Mouse (Mus musculus) layer of hippocampus, adult 8-10 months (tissue): ENCODE measurements around the gene Fxyd3. TPM values are rescaled to one million over a fixed set of nuclear protein-coding genes. Genes with fewer than 3 reads are reported as not detected.

Source experiments
- DNase-seq, 2 experiments: peaks; one replicate each; pipeline ENCODE4 v3.0.0; 2022; ENCODE audit warnings: low spot score in 2 of 2
- total RNA-seq, 4 experiments: library from RNA; stranded (reverse); gene quantifications; 2 replicates each; pipeline ENCODE4 v1.2.4; 2022

Fxyd3 gene
- total RNA-seq, 4 experiments from 2014 or later, result 1.4 to 2.3 (median 1.6) TPM; not detected in 1

- no peak for DNase-seq
These were observed 4.2 kb downstream of the Fxyd3 start for GRCm38 (mm10) chr7:31072326-31072725.

DNA sequence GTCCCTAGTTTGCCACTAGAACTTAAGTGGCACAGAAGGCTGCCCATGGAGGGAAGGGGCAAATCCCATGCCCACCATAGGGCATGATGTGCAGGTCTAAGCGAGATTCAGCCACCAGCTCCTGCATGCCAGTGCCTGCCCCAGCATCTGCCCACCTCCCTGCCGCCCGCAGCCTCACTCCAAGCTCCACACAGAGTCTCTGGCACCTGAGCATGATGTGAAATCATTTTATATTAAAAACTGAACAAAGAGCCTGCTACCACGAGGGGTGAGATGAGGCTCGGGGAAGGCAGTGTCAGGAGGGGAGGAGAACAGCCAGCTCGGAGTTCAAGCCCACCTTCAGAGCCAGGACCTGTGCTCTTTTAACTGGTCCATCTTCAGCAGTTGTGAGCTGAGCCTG, 6.2 kb downstream of the Fxyd3 start:
- no peak for DNase-seq

DNA sequence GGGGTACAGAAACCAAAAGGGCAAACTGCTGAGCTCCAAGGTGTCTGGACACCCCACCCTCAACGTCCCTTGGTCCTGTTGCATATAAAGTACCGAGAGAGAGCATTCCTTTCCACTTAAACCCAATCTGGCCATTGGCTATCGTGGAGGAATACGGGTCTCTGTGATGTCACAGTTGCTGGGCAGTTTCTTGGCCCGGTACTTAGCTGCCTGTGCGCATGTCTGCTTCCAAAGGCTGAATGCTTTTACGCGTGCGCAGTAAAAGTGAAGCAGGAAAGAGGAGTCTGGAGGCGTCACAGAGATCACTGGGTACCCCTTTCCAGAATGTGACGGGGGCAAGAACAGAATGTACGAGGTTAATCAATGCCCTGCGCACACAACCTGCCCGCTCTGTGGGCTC, 7.0 kb downstream of the Fxyd3 start:
- no peak for DNase-seq

- DNase-seq, result peak; percentile 48 to 52
These were observed 8.7 kb downstream of the Fxyd3 start for GRCm38 (mm10) chr7:31067836-31068235.

DNA sequence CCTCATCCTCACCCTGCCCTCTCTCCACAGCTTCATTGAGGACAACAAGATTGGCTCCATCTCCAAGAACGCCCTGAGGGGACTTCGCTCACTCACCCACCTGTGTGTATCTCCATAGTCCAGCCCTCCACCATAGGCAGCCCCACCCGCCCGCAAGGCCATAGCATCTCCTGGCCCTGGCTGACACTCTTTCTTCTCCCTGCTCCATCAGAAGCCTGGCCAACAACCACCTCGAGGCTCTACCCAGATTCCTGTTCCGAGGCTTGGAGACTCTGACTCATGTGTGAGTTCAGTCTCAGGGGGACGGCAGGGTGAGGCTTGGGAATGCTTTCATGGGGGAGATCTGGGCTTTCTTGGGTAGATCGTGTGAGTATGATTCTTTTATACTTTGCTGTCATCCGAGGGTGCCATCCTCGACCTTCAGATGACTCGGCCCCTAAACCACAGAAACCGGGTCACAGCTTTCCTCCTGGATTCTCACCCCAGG, 13.4 kb downstream of the Fxyd3 start:
- DNase-seq, result no peak

GRCm38 (mm10) chr7:31060621-31061010, 15.9 kb downstream of the Fxyd3 start:
- DNase-seq, result no peak

GRCm38 (mm10) chr7:31059919-31060620, 16.4 kb downstream of the Fxyd3 start:
- DNase-seq, result no peak

DNA sequence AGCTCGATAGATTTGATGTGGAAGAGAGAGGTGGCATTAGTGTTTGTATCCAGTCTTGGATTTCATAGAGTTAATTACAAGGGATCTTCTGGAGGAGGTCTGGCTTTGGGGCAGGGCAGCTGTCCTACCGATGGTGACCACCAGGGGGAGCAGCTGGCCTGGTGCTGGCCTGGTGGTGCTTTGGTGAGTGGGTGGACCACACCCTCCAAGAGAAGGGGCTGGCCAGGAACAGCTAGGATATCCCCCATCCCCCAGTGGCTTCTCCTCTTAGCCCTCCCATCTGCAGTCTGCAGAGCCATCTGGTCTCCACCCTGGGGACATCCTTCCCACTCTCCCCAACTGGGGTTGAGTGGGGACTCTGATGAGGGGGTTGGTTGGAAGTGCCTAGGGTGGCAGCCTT, 17.4 kb downstream of the Fxyd3 start, which contains the start of gene Lgi4:
Lgi4 (plus strand) TSS at position 235 of the 400 bp plus-strand sequence.
- peak; percentile 83 to 87 for DNase-seq

DNA sequence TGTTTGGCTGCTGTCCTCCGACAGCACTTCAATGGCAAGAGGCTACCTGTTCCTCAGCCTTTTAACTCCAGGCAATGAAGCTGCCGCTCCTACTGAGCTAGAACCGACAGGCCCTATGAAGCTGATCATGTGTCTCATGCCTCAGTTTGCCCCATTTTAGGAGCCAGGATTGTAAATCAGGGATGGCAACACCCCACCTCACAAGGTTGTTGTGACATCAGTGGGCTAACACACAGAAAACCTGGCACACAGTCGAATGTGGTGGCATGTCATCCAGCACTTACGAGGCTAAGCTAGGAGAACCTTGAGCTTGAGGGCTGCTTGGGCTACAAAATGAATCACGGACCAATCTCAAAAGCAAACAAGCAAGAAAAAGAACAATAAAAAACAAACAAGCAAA, 18.3 kb downstream of the Fxyd3 start:
- no peak for DNase-seq

- DNase-seq, result no peak
These were observed 18.8 kb downstream of the Fxyd3 start for GRCm38 (mm10) chr7:31057730-31058129.

DNA sequence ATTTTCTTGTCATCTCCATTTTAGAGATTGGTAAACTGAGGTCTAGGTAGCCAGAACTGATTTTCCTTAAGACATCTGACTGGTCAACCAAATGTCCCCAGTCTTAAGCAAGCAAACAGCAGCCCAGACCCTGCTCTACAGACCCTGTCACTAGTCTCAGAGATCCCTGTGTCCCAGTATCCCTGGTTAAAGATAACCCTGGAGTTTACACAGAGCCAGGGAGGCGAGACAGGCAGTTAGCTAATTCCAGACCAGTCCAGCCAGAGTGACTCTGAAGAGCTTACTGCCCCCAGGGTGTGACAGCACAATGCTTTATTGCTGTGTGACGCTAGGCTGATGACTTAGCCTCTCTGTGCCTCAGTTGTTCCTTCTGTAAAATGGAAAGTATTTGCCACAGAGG, 19.4 kb downstream of the Fxyd3 start, which contains the start of gene Fxyd1:
Fxyd1 (minus strand) TSS at position 129 of the 400 bp plus-strand sequence.
- no peak for DNase-seq

DNA sequence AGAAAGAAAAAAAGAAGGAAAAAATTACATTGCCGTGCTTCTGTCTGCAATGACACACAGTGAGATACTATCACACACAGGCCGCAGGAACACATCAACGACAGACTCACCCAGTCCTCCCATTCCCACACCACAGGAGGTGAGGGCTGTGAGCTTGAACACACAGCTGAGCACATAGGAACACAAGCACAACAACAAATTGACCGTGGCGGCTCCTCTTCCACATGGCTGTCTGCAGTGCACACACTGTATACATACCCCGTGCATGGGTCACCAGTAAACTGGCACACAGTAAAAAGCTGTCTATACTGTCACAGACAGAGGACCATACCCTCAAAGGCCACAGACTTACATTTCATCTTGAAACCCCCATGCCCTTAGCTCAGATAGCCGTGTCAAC, 20.1 kb downstream of the Fxyd3 start:
- no peak for DNase-seq

- DNase-seq, result no peak
These were observed 20.6 kb downstream of the Fxyd3 start for GRCm38 (mm10) chr7:31055883-31056282.

GRCm38 (mm10) chr7:31055354-31055824, 21.1 kb downstream of the Fxyd3 start:
- no peak for DNase-seq

- no peak for DNase-seq
These were observed 21.7 kb downstream of the Fxyd3 start for GRCm38 (mm10) chr7:31054661-31055320.

DNA sequence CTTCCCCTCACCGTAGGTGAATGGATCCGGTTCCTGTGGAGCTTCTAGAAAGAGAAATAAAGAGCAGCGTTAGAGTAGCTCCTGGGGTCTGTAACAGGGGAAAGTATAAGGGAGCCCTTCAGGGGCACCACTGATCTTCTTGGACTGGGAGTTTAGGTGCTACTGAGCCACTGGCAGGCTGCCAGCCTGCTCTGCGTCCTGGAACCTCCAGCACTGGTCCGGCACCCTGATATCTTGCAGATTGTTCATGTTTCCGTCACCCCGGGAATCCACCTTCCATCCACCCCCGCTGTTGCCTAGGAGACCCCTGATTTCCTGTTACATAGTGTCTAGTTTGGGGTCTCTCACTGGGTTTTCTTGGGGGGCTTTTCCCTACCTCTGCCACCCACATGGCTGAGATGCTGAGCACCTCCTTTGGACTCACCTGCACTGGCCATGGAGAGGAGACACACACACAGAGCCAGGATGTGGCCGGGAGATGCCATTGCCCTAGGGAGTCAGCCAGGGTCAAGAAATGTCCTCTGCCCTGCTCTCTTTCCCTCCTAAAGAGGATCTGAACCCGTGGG, 22.5 kb downstream of the Fxyd3 start:
- DNase-seq, result no peak

- peak; percentile 55 to 59 for DNase-seq
These were observed 23.7 kb downstream of the Fxyd3 start for GRCm38 (mm10) chr7:31052636-31053434.

- no peak for DNase-seq
These were observed 24.3 kb downstream of the Fxyd3 start for GRCm38 (mm10) chr7:31052251-31052635.

GRCm38 (mm10) chr7:31051321-31052021, 25.0 kb downstream of the Fxyd3 start, which contains the start of gene Fxyd7:
Gene Fxyd7 (minus strand): TSS chr7:31051467.
- DNase-seq, result no peak

DNA sequence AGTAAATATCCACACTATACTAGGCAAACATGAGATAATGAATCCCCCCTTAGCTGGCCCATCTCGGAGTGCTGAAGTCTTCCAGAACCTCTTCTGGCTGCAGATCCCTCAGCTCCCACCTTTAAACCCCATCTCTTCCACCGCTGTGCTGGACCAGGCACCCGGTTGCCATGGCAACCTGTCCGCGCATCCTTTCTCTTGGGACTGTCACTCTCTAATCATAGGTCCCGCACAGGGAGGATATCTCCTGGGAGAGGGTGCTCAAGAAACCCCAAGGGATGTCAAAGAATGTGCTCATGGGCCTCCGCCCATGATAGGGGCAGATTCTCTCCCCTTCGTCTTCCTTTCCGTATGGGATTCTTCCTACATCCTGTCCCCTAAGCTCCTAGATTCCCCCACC, 25.6 kb downstream of the Fxyd3 start:
- DNase-seq, result peak in 1 of 2 experiments; percentile 59

- DNase-seq, result no peak
These were observed 26.0 kb downstream of the Fxyd3 start for GRCm38 (mm10) chr7:31050487-31050886.
